Mouse (Mus musculus): ENCODE data around the gene Jund. TPM values are rescaled to one million over a fixed set of nuclear protein-coding genes. Genes with fewer than 3 reads are reported as not detected.

Jund gene
- total and polyA plus RNA-seq, 2 experiments from 2014 or later = 49.5 to 322 TPM

- Histone ChIP-seq H3K4me2 (ENCODE audit: low read depth, low read length) (no peak overlapping the region), H3K27ac (ENCODE audit: low read depth) (peak overlapping the region; percentile 96; the same call in 1 of the 2 replicates), H3K4me3 (ENCODE audit: low read depth, low read length) (no peak overlapping the region), H3K9me3 (replicated peaks; ENCODE audit: control insufficient read depth, low read length) (no peaks in the 10 kb centered on the region), H3K9ac (replicated peaks; ENCODE audit: low read depth, low read length) (no peak overlapping the region), H3K4me1 (ENCODE audit: control insufficient read depth, insufficient read depth) (peaks cover 15% of the 10 kb centered on the region), H3K27me3 (ENCODE audit: control insufficient read depth, insufficient read depth, low read length) (no peaks in the 10 kb centered on the region), H3K36me3 (replicated peaks; ENCODE audit: control insufficient read depth, insufficient read depth, low read length) (peaks cover 15% of the 10 kb centered on the region; the same call in 1 of the 2 replicates)
- ATAC-seq (ENCODE audit: insufficient read depth, low read depth) (no peak), DNase-seq (ENCODE audit: low spot score) (no peak)
- WGBS = 75% methylated on average over 4 of the region's 4 CpGs
- TF ChIP-seq CTCF (IDR thresholded peaks at IDR 0.05; ENCODE audit: low read depth) = no peak
- no peak for TF ChIP-seq EP300 (IDR thresholded peaks at IDR 0.05; ENCODE audit: low read depth)
Observed at GRCm38 (mm10) chr8:70674716-70675115, 24.0 kb upstream of the Jund start.

DNA sequence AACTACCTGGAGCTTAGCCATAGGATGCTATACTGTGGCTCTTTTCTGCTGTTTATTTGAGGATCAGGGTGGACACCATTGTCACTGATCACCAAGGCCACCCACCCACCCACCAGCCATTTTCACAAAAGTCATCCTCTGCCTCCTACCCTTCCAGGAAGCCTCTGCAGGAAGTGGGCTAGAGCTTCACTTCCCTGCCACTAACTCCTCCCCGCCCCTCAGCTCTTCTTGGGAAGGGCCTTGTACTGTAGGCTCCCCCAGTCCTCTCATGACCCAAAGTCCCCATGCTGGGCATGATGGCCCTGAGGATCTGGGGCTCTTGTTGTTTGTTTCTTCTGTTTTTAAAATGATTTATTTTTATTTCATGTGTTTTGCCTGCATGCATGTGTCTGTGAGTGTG, 23.4 kb upstream of the Jund start:
- Histone ChIP-seq H3K4me1 (ENCODE audit: control insufficient read depth, insufficient read depth) (peaks cover 18% of the 10 kb centered on the region), H3K9ac (replicated peaks; ENCODE audit: low read depth, low read length) (no peak overlapping the region), H3K4me2 (ENCODE audit: low read depth, low read length) (no peak overlapping the region), H3K9me3 (replicated peaks; ENCODE audit: control insufficient read depth, low read length) (no peaks in the 10 kb centered on the region), H3K36me3 (replicated peaks; ENCODE audit: control insufficient read depth, insufficient read depth, low read length) (peaks cover 15% of the 10 kb centered on the region; the same call in 1 of the 2 replicates), H3K4me3 (ENCODE audit: low read depth, low read length) (no peak overlapping the region), H3K27ac (ENCODE audit: low read depth) (no peak overlapping the region), H3K27me3 (ENCODE audit: control insufficient read depth, insufficient read depth, low read length) (no peaks in the 10 kb centered on the region)
- DNase-seq (ENCODE audit: low spot score) = no peak
- 74% methylated on average over 1 of the region's 1 CpGs for WGBS
- no peak for ATAC-seq (ENCODE audit: insufficient read depth, low read depth)
- TF ChIP-seq EP300 (IDR thresholded peaks at IDR 0.05; ENCODE audit: low read depth) (no peak), CTCF (IDR thresholded peaks at IDR 0.05; ENCODE audit: low read depth) (no peak)

GRCm38 (mm10) chr8:70677451-70678080, 21.2 kb upstream of the Jund start:
- Histone ChIP-seq H3K27me3 (ENCODE audit: control insufficient read depth, insufficient read depth, low read length) (no peaks in the 10 kb centered on the region), H3K4me3 (ENCODE audit: low read depth, low read length) (no peak overlapping the region), H3K4me1 (ENCODE audit: control insufficient read depth, insufficient read depth) (peaks cover 29% of the 10 kb centered on the region), H3K36me3 (replicated peaks; ENCODE audit: control insufficient read depth, insufficient read depth, low read length) (peaks cover 15% of the 10 kb centered on the region; the same call in 1 of the 2 replicates), H3K9me3 (replicated peaks; ENCODE audit: control insufficient read depth, low read length) (no peaks in the 10 kb centered on the region), H3K9ac (replicated peaks; ENCODE audit: low read depth, low read length) (no peak overlapping the region), H3K4me2 (ENCODE audit: low read depth, low read length) (no peak overlapping the region), H3K27ac (ENCODE audit: low read depth) (no peak overlapping the region)
- ATAC-seq (ENCODE audit: insufficient read depth, low read depth) = no peak
- WGBS = 88% methylated on average over 15 of the region's 15 CpGs
- DNase-seq (ENCODE audit: low spot score) = no peak
- no peak for TF ChIP-seq EP300 (IDR thresholded peaks at IDR 0.05; ENCODE audit: low read depth)
- no peak for TF ChIP-seq CTCF (IDR thresholded peaks at IDR 0.05; ENCODE audit: low read depth)

- no peak overlapping the region for H3K4me3 ChIP-seq (ENCODE audit: low read depth, low read length)
- H3K4me1 ChIP-seq (ENCODE audit: control insufficient read depth, insufficient read depth) = peaks cover 31% of the 10 kb centered on the region
- H3K27ac ChIP-seq (ENCODE audit: low read depth) = 0 out of 2 replicates have a peak overlapping the region, but pooled peaks have one; percentile 20
- peaks cover 15% of the 10 kb centered on the region; the same call in 1 of the 2 replicates for H3K36me3 ChIP-seq (replicated peaks; ENCODE audit: control insufficient read depth, insufficient read depth, low read length)
- no peak overlapping the region for H3K9ac ChIP-seq (replicated peaks; ENCODE audit: low read depth, low read length)
- DNase-seq (ENCODE audit: low spot score) (no peak), ATAC-seq (ENCODE audit: insufficient read depth, low read depth) (no peak)
- no peaks in the 10 kb centered on the region for H3K9me3 ChIP-seq (replicated peaks; ENCODE audit: control insufficient read depth, low read length)
- no peak overlapping the region for H3K4me2 ChIP-seq (ENCODE audit: low read depth, low read length)
- TF ChIP-seq CTCF (IDR thresholded peaks at IDR 0.05; ENCODE audit: low read depth) (no peak), EP300 (IDR thresholded peaks at IDR 0.05; ENCODE audit: low read depth) (no peak)
- no peaks in the 10 kb centered on the region for H3K27me3 ChIP-seq (ENCODE audit: control insufficient read depth, insufficient read depth, low read length)
Observed at GRCm38 (mm10) chr8:70678679-70679078, 20.1 kb upstream of the Jund start.

DNA sequence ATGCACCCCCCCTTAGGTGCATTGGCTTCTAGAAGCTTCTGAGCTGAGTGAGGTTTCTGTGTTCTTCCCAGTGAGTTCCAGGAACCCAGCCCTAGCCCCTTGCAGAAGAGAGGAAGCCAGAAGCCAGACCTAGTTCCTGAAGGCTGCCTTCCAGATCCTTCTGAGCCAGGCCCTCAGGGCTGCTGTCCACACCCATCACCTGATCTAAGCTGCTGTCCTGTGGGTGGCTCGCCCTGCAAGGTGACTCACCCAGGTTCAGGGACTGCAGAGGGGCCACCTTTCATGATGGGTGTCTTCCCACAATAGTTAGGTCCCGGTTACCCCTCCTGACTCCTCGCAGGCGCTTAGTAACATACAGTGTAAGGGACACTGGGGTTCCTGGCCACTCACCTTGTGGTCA, 19.3 kb upstream of the Jund start:
- Histone ChIP-seq H3K36me3 (replicated peaks; ENCODE audit: control insufficient read depth, insufficient read depth, low read length) (peaks cover 15% of the 10 kb centered on the region; the same call in 1 of the 2 replicates), H3K4me3 (ENCODE audit: low read depth, low read length) (no peak overlapping the region), H3K4me2 (ENCODE audit: low read depth, low read length) (no peak overlapping the region), H3K4me1 (ENCODE audit: control insufficient read depth, insufficient read depth) (peaks cover 24% of the 10 kb centered on the region), H3K27ac (ENCODE audit: low read depth) (peak overlapping the region; percentile 20), H3K9me3 (replicated peaks; ENCODE audit: control insufficient read depth, low read length) (no peaks in the 10 kb centered on the region), H3K27me3 (ENCODE audit: control insufficient read depth, insufficient read depth, low read length) (no peaks in the 10 kb centered on the region), H3K9ac (replicated peaks; ENCODE audit: low read depth, low read length) (no peak overlapping the region)
- 83% methylated on average over 4 of the region's 4 CpGs for WGBS
- DNase-seq (ENCODE audit: low spot score) (no peak), ATAC-seq (ENCODE audit: insufficient read depth, low read depth) (no peak)
- TF ChIP-seq CTCF (IDR thresholded peaks at IDR 0.05; ENCODE audit: low read depth) = no peak
- TF ChIP-seq EP300 (IDR thresholded peaks at IDR 0.05; ENCODE audit: low read depth) = no peak

- DNase-seq (ENCODE audit: low spot score) = no peak
- peaks cover 20% of the 10 kb centered on the region for H3K4me1 ChIP-seq (ENCODE audit: control insufficient read depth, insufficient read depth)
- 66% methylated on average over 3 of the region's 3 CpGs for WGBS
- ATAC-seq (ENCODE audit: insufficient read depth, low read depth) = no peak
- no peak overlapping the region for H3K4me2 ChIP-seq (ENCODE audit: low read depth, low read length)
- H3K9me3 ChIP-seq (replicated peaks; ENCODE audit: control insufficient read depth, low read length) = no peaks in the 10 kb centered on the region
- no peaks in the 10 kb centered on the region for H3K27me3 ChIP-seq (ENCODE audit: control insufficient read depth, insufficient read depth, low read length)
- no peak overlapping the region for H3K9ac ChIP-seq (replicated peaks; ENCODE audit: low read depth, low read length)
- H3K36me3 ChIP-seq (replicated peaks; ENCODE audit: control insufficient read depth, insufficient read depth, low read length) = peaks cover 15% of the 10 kb centered on the region; the same call in 1 of the 2 replicates
- no peak overlapping the region; the same call in 1 of the 2 replicates for H3K27ac ChIP-seq (ENCODE audit: low read depth)
- TF ChIP-seq CTCF (IDR thresholded peaks at IDR 0.05; ENCODE audit: low read depth) (no peak), EP300 (IDR thresholded peaks at IDR 0.05; ENCODE audit: low read depth) (no peak)
- H3K4me3 ChIP-seq (ENCODE audit: low read depth, low read length) = no peak overlapping the region
Observed at GRCm38 (mm10) chr8:70680039-70680438, 18.7 kb upstream of the Jund start.
